15 mouse cellular contexts compared by ENCODE assay signal in genomic region chrX:160971991-160972545, GRCm38 (mm10). TPM values are rescaled to one million over a fixed set of nuclear protein-coding genes. Genes with fewer than 3 reads are reported as not detected.
DNase-seq lines count a peak whose midpoint lies in the region; ATAC-seq lines count a peak whose summit lies in the region.
"Had no signal": no experiment of that assay in that cellular context is flagged by ENCODE, and none has a peak within 500 bp of the region (broad histone marks: within the 10 kb centered on the region; RNA-seq: fewer than 3 reads in every experiment).

No protein-coding gene starts in this region.

- intact Hi-C loops in heart, postnatal 10 days (cut with DNase I), result no loop called here

- DNase-seq in NIH3T3 (ENCODE audit: low read depth), result peak; percentile 1
- DNase-seq in adrenal gland, adult 8-10 months, result peak; percentile 33
- DNase-seq in cerebellum, adult 11 months, result peak; percentile 36
- peak; percentile 65 for DNase-seq in cerebellum, adult 9-11 months
- no peak for DNase-seq in heart, postnatal 10 days
- no peak for DNase-seq in urinary bladder, postnatal 25 days (ENCODE audit: low spot score)
- DNase-seq: forebrain, postnatal 0 days; gastrocnemius, postnatal 36 days; heart, adult 2 months; heart, postnatal 4 days; kidney, adult 18-20 months had no signal

- no peak for ATAC-seq in megakaryocyte, adult 5-6 weeks (ENCODE audit: poor library complexity, severe bottlenecking)
- ATAC-seq: forebrain, postnatal 0 days; inflammation-experienced regulatory T-cells, adult 6 months; lung, postnatal 0 days; Patski had no signal

RNA-seq across cellular contexts. Expression of gene Cdkl5, which starts 22.4 kb away (rescaled TPM):
- 10 to 100 TPM; 18.9 to 23.7 (median 21.3) TPM for total RNA-seq in adrenal gland, adult 8-10 months (2022)
- 1 to 10 TPM; 7.3 to 7.4 TPM for total RNA-seq in heart, postnatal 10 days (2021)
- 0.85 and 1.2 TPM in 2 replicates for total RNA-seq in megakaryocyte, adult 5-6 weeks (2015)
- 1.2 and 1.6 TPM in 2 replicates for total RNA-seq in megakaryocyte, adult 5-6 weeks (2017)

Comparison
In these comparisons a context has a peak if more than half of its experiments do, and no peak if none do; other contexts are left out.
1. DNase-seq: peak in NIH3T3 (single experiment), adrenal gland, adult 8-10 months (single experiment), cerebellum, adult 11 months (single experiment) and cerebellum, adult 9-11 months (single experiment); none in heart, postnatal 10 days (0 of 2) and urinary bladder, postnatal 25 days (single experiment).